Mouse (Mus musculus) embryonic facial prominence, embryonic 11.5 days (tissue): ENCODE results near the gene Nipal3. TPM values are rescaled to one million over a fixed set of nuclear protein-coding genes. Genes with fewer than 3 reads are reported as not detected.
A peak's percentile ranks its signal among the peaks of the same experiment; 100 is the strongest.

ENCODE experiments used
- ATAC-seq: fragments of 200-750 bp; cut with Nextera tagmentation; replicated peaks from 2 replicates; pipeline ENCODE4 v1.8.0; 2017; ENCODE audit warnings: low read depth; ENCODE audit not compliant: insufficient number of reproducible peaks, low FRiP score, low TSS enrichment
- DNase-seq: peaks from one replicate; pipeline ENCODE4 v3.0.0-alpha.2; 2015; ENCODE audit warnings: low spot score
- H3K27ac ChIP-seq: fragments of 300-500 bp; sonication (generic); replicated peaks from 2 replicates; pipeline ENCODE4 v1.5.1; 2014; ENCODE audit warnings: mild to moderate bottlenecking, low read depth, low read length, control low read depth
- H3K27me3 ChIP-seq: fragments of 300-500 bp; sonication (generic); 2 replicates; pipeline ENCODE4 v1.6.1; 2014; ENCODE audit warnings: mild to moderate bottlenecking, low read length, moderate library complexity, mixed read lengths; ENCODE audit not compliant: control insufficient read depth, insufficient read depth
- H3K36me3 ChIP-seq: fragments of 300-500 bp; sonication (generic); replicated peaks from 2 replicates; pipeline ENCODE4 v1.6.1; 2014; ENCODE audit warnings: low read depth, mild to moderate bottlenecking, low read length, moderate library complexity, mixed read lengths; ENCODE audit not compliant: control insufficient read depth, insufficient read depth
- H3K4me1 ChIP-seq: fragments of 300-500 bp; sonication (generic); 2 replicates; pipeline ENCODE4 v1.6.1; 2014; ENCODE audit warnings: low read length, mixed read lengths; ENCODE audit not compliant: control insufficient read depth, insufficient read depth
- H3K4me2 ChIP-seq: fragments of 300-500 bp; sonication (generic); 2 replicates; pipeline ENCODE4 v1.6.1; 2014; ENCODE audit warnings: low read depth, mild to moderate bottlenecking, control low read depth, low read length, moderate library complexity
- H3K4me3 ChIP-seq: fragments of 300-500 bp; sonication (generic); 2 replicates; pipeline ENCODE4 v1.5.1; 2014; ENCODE audit warnings: low read depth, low read length, control low read depth
- H3K9ac ChIP-seq: fragments of 300-500 bp; sonication (generic); replicated peaks from 2 replicates; pipeline ENCODE4 v1.6.1; 2014; ENCODE audit warnings: mild to moderate bottlenecking, control low read depth, low read length
- H3K9me3 ChIP-seq: fragments of 300-500 bp; sonication (generic); replicated peaks from 2 replicates; pipeline ENCODE4 v1.6.1; 2016; ENCODE audit warnings: mild to moderate bottlenecking, low read length, inconsistent platforms, mixed read lengths; ENCODE audit not compliant: control insufficient read depth
- WGBS: fragments of 180-500 bp; shearing (Covaris S2); extraction: QIAGEN DNeasy Blood & Tissue Kit; methylation state at CpG from one replicate; pipeline ENCODE4 v1.1.7; 2014; 5-methylcytosine and 5-hydroxymethylcytosine counted together
- polyA plus RNA-seq: library from polyadenylated mRNA; unstranded; fragments of >200 nt; fragmentation: Nextera tagmentation; extraction: Ambion mirVana; gene quantifications from 2 replicates; pipeline ENCODE4 v1.2.1, GENCODE M21; 2014

The Nipal3 gene
- polyA plus RNA-seq, 1 experiment from 2014 or later: 3.0 TPM

DNA sequence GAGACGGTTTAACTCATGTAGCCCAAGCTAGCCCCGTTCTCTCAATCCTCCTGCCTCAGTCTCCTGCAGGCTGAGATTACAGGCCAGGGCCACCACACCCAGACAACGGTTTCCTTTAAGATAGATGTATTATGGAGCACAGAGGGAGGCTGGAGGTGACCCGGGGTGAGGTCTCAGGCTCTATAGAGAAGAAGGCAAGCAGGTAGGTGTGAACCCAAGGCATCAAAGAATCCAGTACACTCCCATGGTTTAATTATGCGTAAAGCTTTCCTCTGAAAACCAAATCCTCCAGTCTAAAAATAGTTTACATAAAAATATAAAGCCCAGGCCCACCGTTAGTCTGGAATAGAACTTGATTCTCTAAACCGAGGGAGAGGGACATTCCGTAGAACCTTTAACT is 81.3 kb downstream of the Nipal3 start:
- WGBS: 85% methylated on average over 8 of the region's 8 CpGs
- Histone ChIP-seq H3K36me3 (no peaks in the 10 kb centered on the region), H3K9me3 (no peaks in the 10 kb centered on the region), H3K27ac (no peak overlapping the region), H3K4me3 (no peak overlapping the region), H3K4me1 (no peaks in the 10 kb centered on the region), H3K27me3 (no peaks in the 10 kb centered on the region), H3K9ac (no peak overlapping the region), H3K4me2 (no peak overlapping the region)
- DNase-seq (no peak), ATAC-seq (no peak)

DNA sequence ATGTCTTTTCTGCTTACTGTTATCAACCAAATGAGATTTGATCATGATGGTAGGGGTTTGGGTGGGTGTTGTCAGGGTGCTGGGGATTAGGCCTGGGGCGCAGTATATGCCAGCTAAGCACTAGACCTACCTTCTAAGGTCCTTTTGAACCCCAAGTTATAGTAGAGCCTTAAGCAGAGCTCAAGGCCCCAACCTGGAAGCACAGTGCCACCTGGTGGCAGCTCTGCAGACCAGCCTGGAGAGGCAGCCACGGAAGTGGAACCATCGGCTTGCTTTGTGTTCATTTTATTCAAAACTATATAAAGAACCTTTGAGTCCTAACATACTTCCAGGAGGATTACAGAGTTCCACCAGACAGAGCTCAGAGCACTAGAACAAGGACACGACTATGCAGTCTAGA is 83.2 kb downstream of the Nipal3 start:
- no peak overlapping the region for H3K9ac ChIP-seq
- H3K4me2 ChIP-seq: no peak overlapping the region
- no peaks in the 10 kb centered on the region for H3K36me3 ChIP-seq
- no peak overlapping the region for H3K27ac ChIP-seq
- DNase-seq (peak; percentile 74), ATAC-seq (no peak)
- no peaks in the 10 kb centered on the region for H3K9me3 ChIP-seq
- H3K4me3 ChIP-seq: no peak overlapping the region
- 46% methylated on average over 4 of the region's 4 CpGs for WGBS
- H3K4me1 ChIP-seq: no peaks in the 10 kb centered on the region
- H3K27me3 ChIP-seq: no peaks in the 10 kb centered on the region

DNA sequence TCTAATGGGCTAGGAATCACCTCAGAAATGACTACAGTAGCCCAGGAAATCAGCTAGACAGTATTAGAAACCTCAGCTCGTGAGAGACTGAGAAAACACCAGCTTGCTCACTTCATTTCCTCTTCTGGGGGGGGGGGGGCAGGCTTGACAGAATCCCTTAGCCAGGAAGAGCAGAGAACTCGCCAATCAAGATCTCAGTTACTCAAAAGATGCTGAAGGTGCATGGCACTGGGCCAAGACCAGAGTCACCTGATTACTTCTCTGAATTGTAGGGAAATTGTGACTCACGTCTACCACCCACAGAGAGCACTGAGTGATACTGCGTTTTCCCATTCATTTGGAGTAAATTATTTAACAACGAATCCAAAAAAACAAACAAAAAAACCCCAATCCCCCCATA is 88.7 kb downstream of the Nipal3 start:
- no peak overlapping the region for H3K27ac ChIP-seq
- H3K4me3 ChIP-seq: no peak overlapping the region
- H3K9ac ChIP-seq: no peak overlapping the region
- ATAC-seq: no peak
- no peaks in the 10 kb centered on the region for H3K27me3 ChIP-seq
- H3K4me2 ChIP-seq: no peak overlapping the region
- no peak for DNase-seq
- H3K9me3 ChIP-seq: no peaks in the 10 kb centered on the region
- no peaks in the 10 kb centered on the region for H3K36me3 ChIP-seq
- H3K4me1 ChIP-seq: no peaks in the 10 kb centered on the region
- 71% methylated on average over 5 of the region's 5 CpGs for WGBS

DNA sequence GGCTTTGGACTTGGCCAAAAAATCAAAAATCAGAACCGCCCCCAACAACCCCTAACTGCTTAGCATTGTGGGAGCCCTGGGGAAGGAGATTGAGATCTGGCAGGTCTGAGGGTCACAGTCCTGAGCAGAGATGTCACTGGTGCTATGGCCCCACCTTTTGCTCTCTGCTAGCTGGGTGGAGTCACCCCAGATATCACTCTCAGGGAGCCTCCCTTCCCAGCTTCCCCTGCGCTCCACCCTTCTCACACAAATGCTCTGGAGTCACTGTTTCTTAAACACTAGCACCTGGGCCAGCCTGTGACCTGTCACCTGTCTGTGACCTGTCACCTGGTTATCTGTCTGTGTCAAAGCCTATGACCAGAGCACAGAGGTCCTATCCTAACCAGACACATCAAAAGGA is 89.9 kb downstream of the Nipal3 start:
- ATAC-seq (no peak), DNase-seq (no peak)
- Histone ChIP-seq H3K9me3 (no peaks in the 10 kb centered on the region), H3K9ac (no peak overlapping the region), H3K36me3 (no peaks in the 10 kb centered on the region), H3K4me2 (no peak overlapping the region), H3K27me3 (no peaks in the 10 kb centered on the region), H3K4me3 (no peak overlapping the region), H3K27ac (no peak overlapping the region), H3K4me1 (no peaks in the 10 kb centered on the region)
- WGBS: 84% methylated on average over 2 of the region's 2 CpGs

DNA sequence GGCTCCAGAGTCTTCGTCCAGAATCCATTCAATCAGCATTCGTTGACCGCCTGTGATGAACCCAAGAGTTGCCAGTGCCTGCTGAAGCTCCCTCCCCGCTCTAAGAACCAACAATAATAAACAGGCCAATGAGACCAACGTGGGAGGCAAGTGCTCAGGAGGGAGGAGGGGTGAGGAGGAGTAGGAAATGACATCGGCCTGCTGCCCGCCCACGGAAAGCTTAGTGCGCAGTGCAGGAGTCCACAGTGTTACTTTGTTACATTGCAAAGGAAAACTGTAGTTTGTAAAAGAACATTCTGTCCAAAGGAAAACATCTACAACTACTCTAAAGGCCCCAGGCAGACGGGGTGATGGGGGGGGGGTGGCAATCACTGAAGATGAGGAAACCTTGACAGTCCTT is 90.8 kb downstream of the Nipal3 start:
- 72% methylated on average over 10 of the region's 10 CpGs for WGBS
- no peak overlapping the region for H3K4me3 ChIP-seq

DNA sequence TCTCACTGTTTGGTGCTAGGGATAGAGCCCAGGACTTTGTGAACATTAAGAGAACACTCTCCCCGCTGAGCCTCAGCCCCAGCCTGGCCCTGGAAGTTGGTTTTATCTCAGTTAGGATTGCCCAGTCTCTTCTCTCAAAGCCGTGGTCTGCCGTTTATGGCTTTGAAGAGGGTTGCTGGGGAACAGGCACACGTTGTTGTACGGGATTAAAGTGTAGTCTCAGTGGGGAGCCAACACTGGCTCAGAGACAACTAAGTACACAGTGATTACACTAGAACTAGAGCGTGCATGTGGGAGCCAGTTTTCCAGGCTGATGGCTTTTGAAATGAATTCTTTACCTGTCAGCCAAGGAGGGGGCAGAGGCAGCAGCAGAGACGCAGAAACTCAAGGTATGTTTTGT is 93.0 kb downstream of the Nipal3 start:
- Histone ChIP-seq H3K4me2 (no peak overlapping the region), H3K9me3 (no peaks in the 10 kb centered on the region), H3K9ac (no peak overlapping the region), H3K27me3 (peaks cover 16% of the 10 kb centered on the region), H3K4me3 (no peak overlapping the region), H3K27ac (no peak overlapping the region), H3K4me1 (no peaks in the 10 kb centered on the region), H3K36me3 (no peaks in the 10 kb centered on the region)
- DNase-seq: no peak
- no peak for ATAC-seq
- WGBS: 33% methylated on average over 7 of the region's 7 CpGs

More for the DNA sequence above, 90.8 kb downstream of the Nipal3 start:
- Histone ChIP-seq H3K4me1 (no peaks in the 10 kb centered on the region), H3K36me3 (no peaks in the 10 kb centered on the region), H3K27ac (no peak overlapping the region), H3K27me3 (no peaks in the 10 kb centered on the region), H3K9ac (no peak overlapping the region), H3K9me3 (no peaks in the 10 kb centered on the region), H3K4me2 (no peak overlapping the region)
- no peak for ATAC-seq
- no peak for DNase-seq

DNA sequence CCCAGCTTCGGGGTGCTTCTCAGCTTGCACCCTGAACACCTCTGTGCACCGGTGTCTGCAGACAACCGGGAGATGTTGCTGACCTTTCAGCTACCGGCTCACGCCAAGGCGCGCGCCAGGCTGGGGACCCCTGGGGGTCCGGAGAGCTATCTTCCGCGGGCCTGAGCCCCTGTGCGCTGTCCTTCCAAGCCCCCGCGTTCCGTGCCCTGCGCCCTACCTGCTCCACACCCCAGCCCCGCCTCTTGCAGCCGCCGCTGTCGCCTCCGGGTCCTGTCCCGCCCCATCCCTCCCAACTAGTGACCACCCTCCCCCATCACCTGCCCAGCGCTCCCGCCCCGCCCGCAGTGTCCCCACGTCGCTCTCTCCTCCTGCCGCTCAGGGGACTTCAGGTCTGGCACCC is 96.8 kb downstream of the Nipal3 start, which contains the start of gene Ncmap:
TSS of gene Ncmap (minus strand) at position 237 of the 400 bp plus-strand sequence.
- no peak within 1 kb of the TSS for H3K27ac ChIP-seq
- peaks cover 19% of the 10 kb centered on the region for H3K27me3 ChIP-seq
- H3K36me3 ChIP-seq: no peaks in the 10 kb centered on the region
- peak; percentile 17 for DNase-seq
- no peaks in the 10 kb centered on the region for H3K9me3 ChIP-seq
- H3K4me3 ChIP-seq: peak within 1 kb of the TSS; percentile 36
- 1% methylated on average over 28 of the region's 29 CpGs for WGBS
- peak within 1 kb of the TSS; percentile 35 for H3K9ac ChIP-seq
- peak within 1 kb of the TSS; percentile 62 for H3K4me2 ChIP-seq
- no peak for ATAC-seq
- H3K4me1 ChIP-seq: no peaks in the 10 kb centered on the region

DNA sequence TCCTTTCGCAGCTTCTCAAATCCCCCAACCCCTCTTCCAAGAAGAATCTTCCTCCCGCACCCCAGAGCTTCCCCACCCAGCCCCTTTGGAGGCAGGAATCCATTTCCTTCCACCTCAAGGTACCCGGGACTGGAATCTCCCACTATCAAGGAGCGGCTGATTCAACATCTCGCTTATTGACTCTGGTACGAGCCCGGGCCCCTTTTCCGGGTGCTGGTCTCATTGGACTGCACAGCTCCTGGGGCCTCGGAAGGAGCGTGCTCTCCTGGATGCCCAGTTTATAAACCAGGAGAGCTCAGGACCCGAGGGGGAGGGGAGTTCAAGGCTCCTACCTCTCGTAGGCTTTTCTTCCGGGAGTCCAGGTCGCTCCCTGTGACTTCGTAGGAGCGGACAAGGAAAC is 97.3 kb downstream of the Nipal3 start:
- Histone ChIP-seq H3K4me3 (peak overlapping the region; percentile 36), H3K36me3 (no peaks in the 10 kb centered on the region), H3K4me2 (peak overlapping the region; percentile 62), H3K9me3 (no peaks in the 10 kb centered on the region), H3K27ac (no peak overlapping the region), H3K27me3 (peaks cover 19% of the 10 kb centered on the region), H3K4me1 (no peaks in the 10 kb centered on the region), H3K9ac (peak overlapping the region; percentile 35)
- WGBS: 2% methylated on average over 16 of the region's 16 CpGs
- no peak for ATAC-seq
- DNase-seq: peak; percentile 12
